Comparison of ENCODE assay signal across 27 mouse cellular contexts in genomic region chr7:65392986-65393385, GRCm38 (mm10).
DNase-seq lines count a peak whose midpoint lies in the region; ATAC-seq and TF ChIP-seq lines count a peak whose summit lies in the region.
"Had no signal": no experiment of that assay in that cellular context is flagged by ENCODE, and none has a peak within 500 bp of the region (broad histone marks: within the 10 kb centered on the region; RNA-seq: fewer than 3 reads in every experiment).

No protein-coding gene starts in this region.

- TF ChIP-seq EP300 in liver, postnatal 0 days (IDR thresholded peaks at IDR 0.05; ENCODE audit: low read depth): no peak

- no peak for ATAC-seq in liver, embryonic 12.5 days
- no peak for ATAC-seq in liver, postnatal 0 days
- no peak for ATAC-seq in liver, embryonic 16.5 days (ENCODE audit: low read depth)
- ATAC-seq in intestine, embryonic 16.5 days: no peak
- ATAC-seq: forebrain, embryonic 13.5 days had no signal

- peaks cover 42% of the 10 kb centered on the region for H3K27me3 ChIP-seq in liver, embryonic 12.5 days (replicated peaks)
- H3K27me3 ChIP-seq in liver, postnatal 0 days (ENCODE audit: insufficient read depth, low read length): no peaks in the 10 kb centered on the region
- no peaks in the 10 kb centered on the region for H3K27me3 ChIP-seq in liver, embryonic 16.5 days (ENCODE audit: control insufficient read depth, insufficient read depth, low read depth, low read length)
- no peaks in the 10 kb centered on the region for H3K27me3 ChIP-seq in intestine, embryonic 16.5 days (replicated peaks; ENCODE audit: control insufficient read depth, insufficient read depth, low read length)
- H3K27me3 ChIP-seq: embryonic facial prominence, embryonic 15.5 days; forebrain, embryonic 13.5 days; heart, embryonic 12.5 days; hindbrain, embryonic 13.5 days; limb, embryonic 13.5 days; midbrain, embryonic 15.5 days; neural tube, embryonic 15.5 days; stomach, embryonic 15.5 days had no signal

- no peaks in the 10 kb centered on the region for H3K36me3 ChIP-seq in liver, embryonic 12.5 days
- no peaks in the 10 kb centered on the region for H3K36me3 ChIP-seq in liver, postnatal 0 days (replicated peaks; ENCODE audit: insufficient read depth, low read length)
- H3K36me3 ChIP-seq in liver, embryonic 16.5 days (ENCODE audit: control insufficient read depth, insufficient read depth): no peaks in the 10 kb centered on the region
- no peaks in the 10 kb centered on the region for H3K36me3 ChIP-seq in intestine, embryonic 16.5 days (ENCODE audit: control insufficient read depth, insufficient read depth, low read length)
- H3K36me3 ChIP-seq: embryonic facial prominence, embryonic 10.5 days; embryonic facial prominence, embryonic 15.5 days; heart, embryonic 12.5 days; hindbrain, embryonic 13.5 days; limb, embryonic 13.5 days; midbrain, embryonic 10.5 days; midbrain, embryonic 15.5 days; neural tube, embryonic 15.5 days; stomach, embryonic 15.5 days had no signal

- peak overlapping the region; percentile 35; the same call in 1 of the 2 replicates for H3K4me2 ChIP-seq in liver, embryonic 12.5 days
- H3K4me2 ChIP-seq in liver, postnatal 0 days (ENCODE audit: low read depth, low read length): no peak overlapping the region
- peak overlapping the region; percentile 30; the same call in 1 of the 2 replicates for H3K4me2 ChIP-seq in liver, embryonic 16.5 days (ENCODE audit: low read depth, low read length)
- no peak overlapping the region for H3K4me2 ChIP-seq in intestine, embryonic 16.5 days (ENCODE audit: low read depth, low read length)

- no peak overlapping the region for H3K4me3 ChIP-seq in liver, embryonic 12.5 days
- no peak overlapping the region for H3K4me3 ChIP-seq in liver, postnatal 0 days (ENCODE audit: low read depth, low read length)
- no peak overlapping the region for H3K4me3 ChIP-seq in liver, embryonic 16.5 days (ENCODE audit: low read depth, low read length)
- no peak overlapping the region for H3K4me3 ChIP-seq in intestine, embryonic 16.5 days (ENCODE audit: low read length)
- H3K4me3 ChIP-seq: midbrain, embryonic 15.5 days; neural tube, embryonic 15.5 days; stomach, embryonic 15.5 days had no signal

- no peak for TF ChIP-seq CTCF in liver, postnatal 0 days (IDR thresholded peaks at IDR 0.05; ENCODE audit: low read depth)

- no peak overlapping the region for H3K27ac ChIP-seq in liver, embryonic 12.5 days
- H3K27ac ChIP-seq in liver, postnatal 0 days (ENCODE audit: low read depth): no peak overlapping the region
- no peak overlapping the region for H3K27ac ChIP-seq in liver, embryonic 16.5 days (ENCODE audit: low read length)
- H3K27ac ChIP-seq in intestine, embryonic 16.5 days (ENCODE audit: low read length): no peak overlapping the region
- H3K27ac ChIP-seq: embryonic facial prominence, embryonic 15.5 days; forebrain, embryonic 13.5 days; hindbrain, embryonic 13.5 days; limb, embryonic 13.5 days; midbrain, embryonic 15.5 days; neural tube, embryonic 15.5 days; stomach, embryonic 15.5 days had no signal

- WGBS in liver, embryonic 12.5 days (ENCODE audit: insufficient replicate concordance): 57% methylated on average over 9 of the region's 9 CpGs
- 44% methylated on average over 9 of the region's 9 CpGs for WGBS in liver, postnatal 0 days (ENCODE audit: insufficient replicate concordance)
- WGBS in liver, embryonic 16.5 days (ENCODE audit: insufficient replicate concordance): 42% methylated on average over 9 of the region's 9 CpGs
- 60% methylated on average over 9 of the region's 9 CpGs for WGBS in intestine, embryonic 16.5 days

- peak; percentile 55 for DNase-seq in heart, adult 11 months
- DNase-seq in heart, adult 8-10 months (ENCODE audit: low spot score): no peak
- DNase-seq in liver, postnatal 0 days: no peak
- DNase-seq in Muller cell, postnatal 12 days (ENCODE audit: inconsistent ontology term): peak; percentile 80
- DNase-seq: adrenal gland, postnatal 10 days; cerebellum, adult 11-12 months; cerebellum, postnatal 10 days; gastrocnemius, postnatal 10 days; heart, postnatal 4 days; kidney, adult 9 months; layer of hippocampus, adult 9-11 months; retina, postnatal 1 day; right cerebral cortex, postnatal 14 days; thymus, postnatal 14 days had no signal

- peaks cover 9% of the 10 kb centered on the region; the same call in 1 of the 2 replicates for H3K4me1 ChIP-seq in liver, embryonic 12.5 days
- H3K4me1 ChIP-seq in liver, postnatal 0 days (ENCODE audit: insufficient read depth): 0 out of 2 replicates have a peak, but pooled peaks cover 4% of the 10 kb centered on the region
- no peaks in the 10 kb centered on the region for H3K4me1 ChIP-seq in liver, embryonic 16.5 days (ENCODE audit: control insufficient read depth, low read depth, low read length)
- peaks cover 17% of the 10 kb centered on the region for H3K4me1 ChIP-seq in intestine, embryonic 16.5 days (ENCODE audit: control insufficient read depth, insufficient read depth, low read length)

- no peaks in the 10 kb centered on the region for H3K9me3 ChIP-seq in liver, embryonic 12.5 days (replicated peaks)
- no peaks in the 10 kb centered on the region for H3K9me3 ChIP-seq in liver, postnatal 0 days (ENCODE audit: low read length)
- H3K9me3 ChIP-seq in liver, embryonic 16.5 days (replicated peaks; ENCODE audit: control insufficient read depth, low read length): no peaks in the 10 kb centered on the region
- H3K9me3 ChIP-seq in intestine, embryonic 16.5 days (ENCODE audit: control insufficient read depth, low read length): no peaks in the 10 kb centered on the region
- H3K9me3 ChIP-seq: embryonic facial prominence, embryonic 10.5 days; embryonic facial prominence, embryonic 15.5 days; forebrain, embryonic 13.5 days; heart, embryonic 12.5 days; hindbrain, embryonic 13.5 days; limb, embryonic 13.5 days; midbrain, embryonic 10.5 days; midbrain, embryonic 15.5 days; neural tube, embryonic 15.5 days; stomach, embryonic 15.5 days had no signal

- no peak overlapping the region for H3K9ac ChIP-seq in liver, embryonic 12.5 days
- H3K9ac ChIP-seq in liver, postnatal 0 days (replicated peaks): no peak overlapping the region
- H3K9ac ChIP-seq in liver, embryonic 16.5 days (ENCODE audit: low read depth, low read length): no peak overlapping the region
- no peak overlapping the region for H3K9ac ChIP-seq in intestine, embryonic 16.5 days (ENCODE audit: low read depth, low read length)
- H3K9ac ChIP-seq: embryonic facial prominence, embryonic 15.5 days; midbrain, embryonic 15.5 days; neural tube, embryonic 15.5 days; stomach, embryonic 15.5 days had no signal

Comparison
In these comparisons a context has a peak if more than half of its experiments do, and no peak if none do; other contexts are left out.
1. DNase-seq: peak in heart, adult 11 months (single experiment) and Muller cell, postnatal 12 days (single experiment); none in heart, adult 8-10 months (single experiment) and liver, postnatal 0 days (single experiment).
2. H3K4me2 ChIP-seq: peak in liver, embryonic 12.5 days (single experiment) and liver, embryonic 16.5 days (single experiment); none in liver, postnatal 0 days (single experiment) and intestine, embryonic 16.5 days (single experiment).